Mouse (Mus musculus) liver, embryonic 13.5 days (tissue): ENCODE data around the gene Ano5. TPM values are rescaled to one million over a fixed set of nuclear protein-coding genes. Genes with fewer than 3 reads are reported as not detected.

Source experiments
- ATAC-seq: fragments of 200-750 bp; cut with Nextera tagmentation; 2 replicates; pipeline ENCODE4 v1.8.0; 2017; ENCODE audit warnings: low read depth, mild to moderate bottlenecking, moderate number of reproducible peaks, moderate library complexity
- DNase-seq: peaks from one replicate; pipeline ENCODE4 v3.0.0; 2022
- H3K27ac ChIP-seq: fragments of 300-500 bp; sonication (generic); 2 replicates; pipeline ENCODE4 v1.5.1; 2015; ENCODE audit warnings: moderate library complexity, mild to moderate bottlenecking, inconsistent platforms
- H3K27me3 ChIP-seq: fragments of 300-500 bp; sonication (generic); 2 replicates; pipeline ENCODE4 v1.6.1; 2015; ENCODE audit warnings: mild to moderate bottlenecking, inconsistent platforms
- H3K36me3 ChIP-seq: fragments of 300-500 bp; sonication (generic); 2 replicates; pipeline ENCODE4 v1.6.1; 2015; ENCODE audit warnings: mild to moderate bottlenecking, inconsistent platforms
- H3K4me1 ChIP-seq: fragments of 300-500 bp; sonication (generic); replicated peaks from 2 replicates; pipeline ENCODE4 v1.6.1; 2015; ENCODE audit warnings: inconsistent platforms
- H3K4me2 ChIP-seq: fragments of 300-500 bp; sonication (generic); 2 replicates; pipeline ENCODE4 v1.6.1; 2015; ENCODE audit warnings: inconsistent platforms, mild to moderate bottlenecking, moderate library complexity
- H3K4me3 ChIP-seq: fragments of 300-500 bp; sonication (generic); replicated peaks from 2 replicates; pipeline ENCODE4 v1.5.1; 2015; ENCODE audit warnings: mild to moderate bottlenecking, inconsistent platforms
- H3K9ac ChIP-seq: fragments of 300-500 bp; sonication (generic); 2 replicates; pipeline ENCODE4 v1.6.1; 2015; ENCODE audit warnings: mild to moderate bottlenecking, inconsistent platforms
- H3K9me3 ChIP-seq: fragments of 300-500 bp; sonication (generic); replicated peaks from 2 replicates; pipeline ENCODE4 v1.6.1; 2016; ENCODE audit warnings: inconsistent platforms
- WGBS: fragments of 180-500 bp; shearing (Covaris S2); methylation state at CpG from one replicate; pipeline ENCODE4 v1.1.7; 2015; ENCODE audit not compliant: insufficient replicate concordance; 5-methylcytosine and 5-hydroxymethylcytosine counted together
- polyA plus RNA-seq: library from polyadenylated mRNA; unstranded; fragments of >200 nt; fragmentation: Nextera tagmentation; extraction: Ambion mirVana; gene quantifications from 2 replicates; pipeline ENCODE4 v1.2.1, GENCODE M21; 2015

Gene Ano5
- polyA plus RNA-seq, 1 experiment from 2014 or later, result 0.02 TPM

GRCm38 (mm10) chr7:51631171-51631570 lies 120.3 kb downstream of the Ano5 start:
- DNase-seq (no peak), ATAC-seq (no peak)
- Histone ChIP-seq H3K27me3 (peaks cover 29% of the 10 kb centered on the region), H3K9ac (no peak overlapping the region), H3K4me3 (no peak overlapping the region), H3K27ac (no peak overlapping the region), H3K4me2 (no peak overlapping the region), H3K4me1 (no peaks in the 10 kb centered on the region), H3K9me3 (no peaks in the 10 kb centered on the region), H3K36me3 (no peaks in the 10 kb centered on the region)
- 27% methylated on average over 3 of the region's 3 CpGs for WGBS

DNA sequence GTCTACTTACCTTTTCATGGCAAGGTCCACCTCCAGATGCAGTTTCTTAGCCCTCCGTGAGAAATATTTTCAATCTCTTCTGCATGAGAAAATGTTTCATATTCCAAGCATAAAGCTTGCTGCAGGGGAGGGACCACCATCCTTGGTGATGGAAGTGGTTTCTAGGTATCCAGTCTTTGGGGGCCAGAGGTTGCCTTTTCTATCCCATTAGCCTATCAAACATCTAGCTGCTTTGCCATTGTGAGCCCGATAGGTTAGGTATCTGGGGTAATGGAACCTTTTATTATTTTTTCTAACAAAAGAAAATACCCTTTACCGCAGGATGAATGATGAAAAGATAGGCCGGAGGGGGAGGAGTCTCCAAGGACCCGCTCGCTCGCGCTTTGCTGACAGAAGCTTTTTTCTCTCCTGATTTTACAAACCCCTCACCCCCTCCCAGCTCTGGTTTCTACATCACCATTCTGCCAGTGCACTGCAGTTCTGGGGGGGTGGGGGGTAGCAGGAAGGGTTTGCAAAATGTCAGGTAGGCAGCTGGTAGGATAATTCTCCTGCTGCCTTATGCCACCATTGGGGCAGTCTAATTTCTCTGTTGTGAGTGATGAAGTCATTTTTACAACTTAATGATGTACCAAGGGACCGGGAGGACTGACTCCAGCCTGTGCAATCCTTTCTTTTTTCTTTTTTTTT lies 121.9 kb downstream of the Ano5 start:
- Histone ChIP-seq H3K4me1 (no peaks in the 10 kb centered on the region), H3K4me2 (no peak overlapping the region), H3K9me3 (no peaks in the 10 kb centered on the region), H3K27me3 (peaks cover 14% of the 10 kb centered on the region), H3K4me3 (no peak overlapping the region), H3K36me3 (no peaks in the 10 kb centered on the region), H3K9ac (no peak overlapping the region), H3K27ac (no peak overlapping the region)
- 13% methylated on average over 9 of the region's 9 CpGs for WGBS
- no peak for DNase-seq
- no peak for ATAC-seq

DNA sequence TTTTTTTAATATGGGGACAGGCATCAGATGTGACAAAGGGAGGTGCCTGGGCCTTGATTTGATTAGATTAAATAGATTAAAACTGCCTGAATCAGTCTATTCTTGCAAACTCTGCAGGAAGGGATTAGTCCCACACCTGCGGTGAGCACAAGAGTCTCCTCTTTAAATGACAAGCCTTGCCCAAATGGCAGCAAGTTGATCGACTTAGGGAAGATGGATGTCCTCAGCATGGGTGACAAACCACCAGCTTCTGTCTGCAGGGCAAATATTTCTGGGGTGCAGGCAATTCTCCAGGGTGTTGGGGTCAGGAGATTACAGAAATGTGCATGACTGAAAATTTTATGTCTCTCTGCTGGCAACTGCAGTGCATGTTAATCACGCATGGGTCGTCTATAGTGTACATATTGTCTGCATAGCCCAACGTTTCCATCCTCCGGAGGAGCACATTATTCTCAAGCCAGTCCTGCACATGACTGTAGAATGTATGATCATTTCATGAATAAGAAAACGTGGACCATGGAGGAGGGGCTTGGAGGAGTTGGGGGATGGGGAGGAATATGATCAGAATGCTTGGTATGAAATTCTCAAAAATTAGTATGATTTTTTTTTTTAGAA lies 122.5 kb downstream of the Ano5 start:
- Histone ChIP-seq H3K27ac (no peak overlapping the region), H3K9me3 (no peaks in the 10 kb centered on the region), H3K4me1 (no peaks in the 10 kb centered on the region), H3K4me3 (no peak overlapping the region), H3K36me3 (no peaks in the 10 kb centered on the region), H3K9ac (no peak overlapping the region), H3K4me2 (no peak overlapping the region), H3K27me3 (peaks cover 9% of the 10 kb centered on the region)
- 6% methylated on average over 7 of the region's 7 CpGs for WGBS
- no peak for DNase-seq
- ATAC-seq, result no peak

Other genes starting within 250 kb of the Ano5 start
- 0.09 and 0.16 TPM in 2 replicates for gene Slc17a6, start 111.0 kb downstream of the Ano5 start, polyA plus RNA-seq